Mouse (Mus musculus) cerebellum, adult 18-20 months (tissue): ENCODE results near the gene Lrig1.

Experiments used
- DNase-seq, 2 experiments: peaks; one replicate each; pipeline ENCODE4 v3.0.0; 2021

The Lrig1 gene

GRCm38 (mm10) chr6:94604546-94604945 lies 95.4 kb downstream of the Lrig1 start:
- DNase-seq: no peak

DNA sequence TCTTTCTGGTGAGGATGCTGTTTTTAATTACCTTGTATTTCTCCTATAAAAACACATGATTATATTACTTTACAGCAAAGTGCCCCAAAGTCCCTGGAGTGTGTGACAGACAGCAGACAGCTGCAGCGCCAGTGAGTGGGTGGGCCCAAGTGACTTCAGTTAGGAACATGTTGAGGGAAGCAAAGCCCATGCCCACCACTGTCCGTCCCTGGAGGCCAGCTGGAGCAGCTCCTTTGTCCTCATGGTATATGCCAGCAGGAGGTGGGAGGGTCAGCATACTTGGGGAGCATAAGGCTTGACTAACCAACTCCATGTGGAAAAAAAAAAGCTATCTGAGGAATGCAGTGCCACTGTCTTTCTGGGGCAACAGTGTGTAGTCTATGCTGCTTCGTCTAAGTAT lies 95.9 kb downstream of the Lrig1 start:
- no peak for DNase-seq

DNA sequence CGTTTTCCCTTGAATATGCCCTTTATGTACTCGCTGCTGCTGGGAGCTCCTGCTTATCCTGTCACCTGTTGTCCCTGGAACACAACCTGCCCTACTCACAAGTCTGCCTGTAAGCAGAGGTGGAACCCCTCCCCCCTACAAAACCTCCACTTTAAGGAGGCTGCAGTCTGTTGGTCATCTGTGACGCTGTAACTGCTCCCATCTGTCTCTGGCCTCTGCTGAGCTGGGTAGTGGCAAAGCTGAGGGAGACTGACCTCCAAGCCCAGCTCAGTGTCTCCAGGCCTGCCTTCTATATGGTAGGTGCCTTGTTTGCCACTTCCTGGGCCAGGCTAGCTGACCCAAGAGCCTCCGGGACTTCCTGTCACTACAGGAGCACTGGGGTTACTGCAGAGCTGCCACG lies 98.1 kb downstream of the Lrig1 start:
- no peak for DNase-seq

DNA sequence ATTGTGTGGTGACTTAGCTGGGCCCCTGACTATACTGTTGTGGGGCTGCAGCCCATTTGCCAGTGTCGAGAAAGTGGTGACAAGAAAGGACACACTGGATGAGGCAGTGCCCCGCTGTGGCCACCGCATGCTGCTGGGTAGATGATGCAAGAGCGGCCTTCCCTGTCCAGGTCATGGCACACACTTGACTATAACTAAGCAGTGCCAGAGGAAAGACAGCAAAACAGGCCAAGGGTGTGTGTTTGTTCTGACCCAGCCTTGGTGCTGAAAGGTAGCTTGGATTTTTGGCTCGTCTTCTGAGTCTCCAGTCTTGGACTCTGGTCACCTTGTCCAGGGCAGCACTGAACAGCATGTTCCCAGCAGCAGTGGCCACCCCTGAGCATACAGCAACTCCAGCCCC lies 98.9 kb downstream of the Lrig1 start:
- DNase-seq: peak in 1 of 2 experiments; percentile 9

- DNase-seq: no peak
Observed at GRCm38 (mm10) chr6:94599016-94599415, 100.9 kb downstream of the Lrig1 start.

- DNase-seq: no peak
Observed at GRCm38 (mm10) chr6:94598421-94598820, 101.5 kb downstream of the Lrig1 start.

DNA sequence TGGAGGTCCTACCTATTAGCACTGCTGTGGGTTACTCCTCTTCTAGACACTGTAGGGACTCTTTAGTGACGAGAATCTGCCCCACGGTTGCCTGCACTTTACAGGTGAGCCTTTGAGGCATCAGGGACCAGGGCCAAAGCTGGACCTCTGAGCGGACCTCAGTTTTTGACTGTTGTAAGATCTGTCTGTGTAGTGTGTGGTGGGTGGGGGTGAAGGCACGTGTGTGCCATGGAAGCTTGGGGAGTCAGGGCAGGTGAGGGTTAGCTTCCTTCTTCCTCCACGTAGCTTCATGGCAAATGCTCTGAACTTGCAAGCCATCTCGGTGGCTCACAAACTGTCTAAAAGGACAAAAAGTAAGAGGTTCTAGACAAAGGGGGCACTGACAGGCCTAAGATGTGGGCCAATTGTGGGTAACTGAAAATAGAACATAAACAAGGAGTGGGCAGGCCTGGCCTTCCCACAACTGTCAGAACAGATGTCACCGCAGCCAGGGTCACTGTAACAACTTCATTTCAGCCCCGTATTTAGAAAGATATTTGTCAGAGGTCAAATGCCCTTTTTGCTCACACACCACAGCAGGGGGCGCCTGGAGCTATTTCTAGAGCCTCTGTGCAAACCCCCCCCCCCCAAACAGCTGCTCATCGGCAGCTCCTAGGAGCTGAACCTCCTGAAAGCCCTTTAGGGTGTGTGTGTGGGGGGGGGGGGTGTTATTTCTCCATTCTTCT lies 103.0 kb downstream of the Lrig1 start:
- no peak for DNase-seq

GRCm38 (mm10) chr6:94596051-94596760 lies 103.8 kb downstream of the Lrig1 start:
- DNase-seq: no peak

DNA sequence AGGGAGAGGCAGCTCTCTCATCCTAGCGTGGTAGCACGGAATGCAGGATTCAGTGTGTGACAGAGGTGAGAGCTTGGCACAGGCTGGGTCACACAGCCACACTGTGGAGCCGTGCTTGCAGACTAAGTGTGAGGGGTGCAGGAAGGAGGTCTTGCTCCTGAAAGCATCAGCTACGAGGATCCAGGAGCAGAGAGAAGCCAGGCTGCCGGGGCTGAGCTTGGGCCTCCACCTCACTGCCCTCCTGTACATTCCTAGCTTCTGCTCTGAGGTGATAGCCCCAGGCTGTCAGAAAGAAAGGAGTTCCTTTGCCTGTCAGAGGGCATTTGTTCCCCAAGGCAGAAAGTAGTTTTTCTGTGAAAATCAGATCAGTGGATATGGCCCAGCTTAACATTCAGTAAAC lies 104.8 kb downstream of the Lrig1 start:
- DNase-seq: no peak

DNA sequence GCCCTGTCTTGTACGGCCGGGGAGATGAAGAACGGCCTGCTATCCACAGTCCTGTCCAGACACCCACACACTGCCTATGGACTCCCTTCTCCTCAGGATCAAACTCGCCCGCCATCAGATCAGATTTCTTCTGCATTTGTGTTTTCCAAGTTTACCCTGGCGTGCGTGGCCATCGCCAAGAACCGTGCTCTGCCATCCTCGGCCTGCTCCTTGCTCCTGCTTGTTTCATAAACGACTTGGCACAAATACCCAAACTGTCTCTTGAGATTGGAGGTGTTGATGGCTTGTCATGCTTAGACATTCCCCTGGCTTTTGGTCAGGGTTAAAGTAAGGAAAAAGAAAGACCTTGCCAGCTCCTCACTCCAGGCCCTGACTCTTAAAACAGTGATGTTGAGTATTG lies 105.2 kb downstream of the Lrig1 start:
- no peak for DNase-seq

- DNase-seq: no peak
Observed at GRCm38 (mm10) chr6:94594096-94594665, 105.8 kb downstream of the Lrig1 start.

DNA sequence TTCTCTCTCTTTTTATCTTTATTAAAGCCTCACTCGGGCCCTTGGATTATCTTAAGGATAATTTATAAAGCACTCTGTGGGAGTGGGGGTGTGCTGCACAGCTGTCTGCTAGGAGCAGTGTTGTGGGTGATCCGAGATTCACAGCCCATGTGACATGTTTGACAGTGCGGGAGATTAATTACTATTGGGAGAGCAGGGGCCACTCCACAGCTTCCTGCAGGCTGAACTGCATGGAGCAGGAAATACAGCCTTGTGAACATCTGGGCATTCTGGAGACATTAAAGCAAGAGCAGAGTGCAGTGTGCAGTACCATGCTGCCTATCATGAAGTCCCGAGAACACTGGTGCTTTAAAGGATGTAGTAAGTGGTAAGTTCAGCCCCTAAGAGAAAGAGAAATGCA lies 107.2 kb downstream of the Lrig1 start:
- no peak for DNase-seq

- no peak for DNase-seq
Observed at GRCm38 (mm10) chr6:94592243-94592642, 107.7 kb downstream of the Lrig1 start.

GRCm38 (mm10) chr6:94588365-94588764 lies 111.6 kb downstream of the Lrig1 start:
- DNase-seq: no peak

- no peak for DNase-seq
Observed at GRCm38 (mm10) chr6:94584976-94585375, 115.0 kb downstream of the Lrig1 start.

DNA sequence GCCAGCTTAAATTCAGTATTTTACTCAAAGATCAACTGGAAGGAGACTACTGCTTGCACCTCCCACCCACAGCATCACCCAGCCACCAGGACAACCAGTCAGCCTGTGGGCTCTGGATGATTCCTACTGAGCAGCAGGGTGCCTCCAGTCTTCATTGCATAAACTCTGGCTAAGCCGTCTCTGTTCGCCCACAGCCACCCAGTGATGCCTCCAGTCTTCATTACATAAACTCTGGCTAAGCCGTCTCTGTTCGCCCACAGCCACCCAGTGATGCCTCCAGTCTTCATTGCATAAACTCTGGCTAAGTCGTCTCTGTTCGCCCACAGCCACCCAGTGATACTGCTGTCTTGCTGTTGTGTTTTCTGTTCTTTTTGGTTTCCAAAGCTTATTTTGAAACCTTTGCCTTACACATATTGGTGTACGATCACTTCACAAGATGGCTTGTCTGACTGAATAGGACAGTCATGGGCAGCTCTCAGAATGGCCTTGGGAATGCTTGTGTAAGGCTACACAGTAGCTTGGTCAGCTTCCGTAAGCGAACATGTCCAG lies 115.7 kb downstream of the Lrig1 start:
- no peak for DNase-seq

DNA sequence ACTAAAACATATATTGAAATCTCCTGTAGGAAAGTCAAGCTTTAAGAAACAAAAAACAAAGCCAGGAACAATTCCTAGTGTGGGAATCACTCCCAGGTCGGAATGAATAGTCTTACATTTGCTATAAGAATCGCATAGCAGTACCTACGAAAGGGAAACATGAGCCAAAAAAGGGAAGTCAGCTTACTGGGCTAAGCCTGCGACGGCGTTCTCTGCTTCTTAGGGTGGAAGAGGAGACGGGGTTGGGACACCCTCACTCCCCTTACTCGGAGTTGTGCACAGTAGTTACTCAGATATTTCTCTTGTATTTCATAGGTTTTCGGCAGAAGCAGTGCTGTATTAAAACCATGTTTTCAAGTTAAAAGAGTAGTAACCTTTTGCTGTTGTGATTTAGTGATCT lies 117.9 kb downstream of the Lrig1 start:
- no peak for DNase-seq

GRCm38 (mm10) chr6:94577991-94578390 lies 122.0 kb downstream of the Lrig1 start:
- no peak for DNase-seq

DNA sequence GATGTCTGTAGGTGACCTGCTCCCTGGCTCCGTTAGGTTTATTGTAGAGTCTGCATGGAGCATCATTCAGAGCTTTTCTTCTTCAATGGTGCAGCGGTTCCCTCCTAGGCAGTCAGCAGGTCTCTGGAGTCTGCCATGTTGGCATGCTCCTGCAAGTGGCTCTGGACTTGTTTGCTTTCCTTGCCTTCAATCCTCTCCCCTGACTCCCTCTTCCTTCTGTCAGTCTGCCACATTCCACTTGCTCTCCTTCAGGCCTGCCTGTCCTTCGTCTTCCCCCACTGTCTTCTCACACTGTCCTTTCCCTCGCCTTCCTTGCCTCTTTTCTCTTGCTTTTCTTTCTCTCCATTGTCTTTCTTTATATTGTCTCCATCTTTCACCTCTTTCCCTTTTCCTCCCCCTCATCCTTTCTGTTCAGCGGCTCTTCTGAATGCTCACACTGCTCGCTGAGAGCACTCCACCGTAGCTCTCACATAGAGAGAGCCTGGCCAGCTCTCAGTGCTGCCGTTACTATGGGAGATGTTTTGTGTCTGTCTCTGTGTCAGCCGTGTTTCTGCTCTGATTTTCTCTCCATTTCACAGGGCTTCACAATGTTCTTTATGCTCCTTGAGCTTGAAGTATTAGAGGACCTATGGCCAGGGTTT lies 124.3 kb downstream of the Lrig1 start:
- DNase-seq: no peak

DNA sequence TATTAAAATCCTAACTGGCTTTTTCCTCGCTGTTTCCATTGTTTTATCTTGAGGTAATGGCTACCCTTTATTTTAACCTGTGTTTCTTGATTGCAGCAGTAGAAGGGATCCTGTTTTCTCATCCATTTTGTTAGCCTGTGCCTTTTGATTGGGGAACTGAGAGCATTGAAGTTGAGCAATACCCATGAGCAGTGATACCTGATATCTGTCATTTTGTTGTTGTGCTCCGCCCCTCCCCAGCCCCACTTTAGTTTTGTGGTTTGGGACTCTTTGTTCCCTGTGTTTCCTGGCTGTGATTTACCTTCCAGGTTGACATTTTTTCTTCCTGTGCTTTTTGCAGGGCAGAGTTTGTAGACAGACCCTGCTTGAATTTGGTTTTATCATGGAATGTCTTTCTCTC lies 131.9 kb downstream of the Lrig1 start:
- no peak for DNase-seq

GRCm38 (mm10) chr6:94565766-94566165 lies 134.2 kb downstream of the Lrig1 start:
- DNase-seq: no peak

DNA sequence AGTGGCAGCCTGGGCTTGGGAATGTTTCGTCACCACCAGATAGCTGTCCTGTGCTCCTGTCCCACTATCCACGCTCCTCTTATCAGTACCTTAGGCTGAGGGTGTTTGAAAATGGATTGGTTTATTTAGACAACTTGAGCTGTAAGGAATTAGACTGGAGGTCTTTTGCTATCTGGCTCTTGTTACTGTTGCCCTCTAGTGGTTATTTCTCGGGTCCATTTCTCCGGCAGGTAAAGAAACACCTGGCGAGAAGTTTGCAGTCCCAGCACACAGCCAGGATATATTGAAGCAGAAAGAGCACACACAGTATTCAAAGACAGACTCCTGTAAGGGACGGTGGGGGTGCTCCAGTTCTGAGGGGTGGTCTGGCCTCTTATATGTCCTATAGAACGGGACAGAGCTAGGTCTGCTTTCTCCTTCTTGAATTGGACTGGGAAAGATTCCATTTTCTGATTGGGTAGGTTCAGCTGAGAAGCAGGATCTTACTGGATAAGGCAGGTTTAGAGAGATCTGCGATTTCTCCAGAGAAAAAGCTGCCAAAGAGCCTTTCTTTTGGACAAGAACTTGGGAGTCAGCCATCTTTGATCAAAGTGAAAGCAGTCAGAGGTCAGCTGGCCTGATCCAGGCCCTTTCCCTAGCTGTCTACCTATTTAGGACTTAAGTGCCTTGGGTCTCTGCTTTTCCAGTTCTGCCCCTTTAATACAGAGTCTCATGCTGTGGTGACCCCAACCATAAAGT lies 136.6 kb downstream of the Lrig1 start:
- DNase-seq: no peak

- no peak for DNase-seq
Observed at GRCm38 (mm10) chr6:94561346-94561745, 138.6 kb downstream of the Lrig1 start.
